Mouse (Mus musculus) heart, adult 2 months (tissue): ENCODE data around the gene Ift88. TPM values are rescaled to one million over a fixed set of nuclear protein-coding genes. Genes with fewer than 3 reads are reported as not detected.

ENCODE experiments used
- DNase-seq, 2 experiments: peaks; one replicate each; pipeline ENCODE4 v3.0.0; 2021
- H3K27ac ChIP-seq: fragments of 200-600 bp; 2 replicates; pipeline ENCODE4 v1.8.1; 2022
- H3K27me3 ChIP-seq: fragments of 200-500 bp; 2 replicates; pipeline ENCODE4 v1.6.1; 2012; ENCODE audit warnings: mild to moderate bottlenecking, low read length, inconsistent platforms, mixed read lengths; ENCODE audit not compliant: control insufficient read depth, insufficient read depth
- H3K36me3 ChIP-seq: fragments of 200-500 bp; 2 replicates; pipeline ENCODE4 v1.6.1; 2012; ENCODE audit warnings: low read length, inconsistent platforms; ENCODE audit not compliant: control insufficient read depth, insufficient read depth
- H3K4me1 ChIP-seq: fragments of 200-500 bp; 2 replicates; pipeline ENCODE4 v1.6.1; 2011; ENCODE audit warnings: low read length; ENCODE audit not compliant: control insufficient read depth, insufficient read depth
- H3K4me3 ChIP-seq: fragments of 200-600 bp; 2 replicates; pipeline ENCODE4 v1.8.1; 2022
- H3K79me2 ChIP-seq: fragments of 200-500 bp; replicated peaks from 2 replicates; pipeline ENCODE4 v1.6.1; 2012; ENCODE audit warnings: mild to moderate bottlenecking, inconsistent platforms, low read length, moderate library complexity, mixed read lengths; ENCODE audit not compliant: control insufficient read depth, insufficient read depth
- H3K9ac ChIP-seq: fragments of 200-500 bp; 2 replicates; pipeline ENCODE4 v1.6.1; 2012; ENCODE audit warnings: low read depth, mild to moderate bottlenecking, control low read depth, inconsistent platforms, low read length, mixed read lengths
- CTCF ChIP-seq: fragments of 200-600 bp; IDR thresholded peaks from 2 replicates; pipeline ENCODE4 v1.8.1; 2022; ENCODE audit warnings: antibody characterized with exemption, mild to moderate bottlenecking, moderate library complexity
- EP300 ChIP-seq: fragments of 200-500 bp; IDR thresholded peaks from 2 replicates; pipeline ENCODE4 v1.6.1; 2011; ENCODE audit warnings: low read depth, low read length, control low read depth; ENCODE audit not compliant: insufficient read depth
- POLR2A ChIP-seq: fragments of 200-500 bp; IDR thresholded peaks from 2 replicates; pipeline ENCODE4 v1.6.1; 2011; ENCODE audit warnings: mild to moderate bottlenecking, low read depth, low read length, control low read depth; ENCODE audit not compliant: insufficient read depth
- WGBS: fragments of 180-500 bp; shearing (Covaris S2); methylation state at CpG from one replicate; pipeline ENCODE4 v1.1.7; 2018; 5-methylcytosine and 5-hydroxymethylcytosine counted together
- intact Hi-C: fragments of 180-260 bp; cut with DNase I; formaldehyde crosslinking; loops from one replicate; pipeline ENCODE4 v1.15.1; 2025
- polyA plus RNA-seq: library from polyadenylated mRNA; depleted of rRNA; stranded (reverse); fragments of >200 nt; gene quantifications from 2 replicates; pipeline ENCODE4 v1.2.3, GENCODE M21; 2012; rRNA removed
- total RNA-seq, 2 experiments: library from RNA; stranded (reverse); gene quantifications; 2 replicates each; pipeline ENCODE4 v1.2.3; 2021

Gene Ift88
- total and polyA plus RNA-seq, 3 experiments = 4.3 to 5.1 (median 4.5) TPM

DNA sequence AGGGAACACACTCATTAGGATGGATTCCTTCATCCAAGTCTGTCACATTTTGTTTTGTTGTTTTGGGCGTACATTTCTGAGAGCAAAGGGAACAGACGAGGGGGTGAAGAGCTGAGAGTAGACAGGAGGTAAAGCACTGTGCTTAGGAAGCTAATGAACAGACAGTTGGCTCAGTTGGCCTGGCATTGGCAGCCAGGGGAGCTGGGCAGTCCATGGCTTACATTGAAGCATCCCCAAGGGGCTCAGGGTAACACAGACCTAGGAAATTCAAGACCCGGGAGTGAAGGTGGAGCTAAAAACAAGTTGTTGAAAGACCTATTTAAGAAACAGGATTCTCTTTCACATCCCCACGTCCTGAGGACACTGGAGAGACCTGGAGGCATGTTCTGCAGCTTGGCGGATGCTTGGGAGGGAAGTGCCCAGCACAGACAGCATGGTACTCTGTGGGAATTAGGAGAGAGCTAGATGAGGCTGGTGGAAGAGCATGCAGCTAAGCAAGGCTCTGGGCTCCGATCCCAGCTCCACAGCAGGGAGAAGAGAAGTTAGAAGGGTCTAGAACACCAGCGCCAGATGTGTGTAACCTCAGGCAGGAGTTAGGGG lies 131.7 kb downstream of the Ift88 start:
- Histone ChIP-seq H3K4me1 (no peaks in the 10 kb centered on the region), H3K4me3 (no peak overlapping the region), H3K36me3 (no peaks in the 10 kb centered on the region), H3K27ac (no peak overlapping the region), H3K79me2 (no peaks in the 10 kb centered on the region), H3K9ac (no peak overlapping the region), H3K27me3 (no peaks in the 10 kb centered on the region)
- no peak for TF ChIP-seq CTCF
- intact Hi-C loops = no loop called here
- no peak for DNase-seq
- WGBS = 85% methylated on average over 7 of the region's 7 CpGs

DNA sequence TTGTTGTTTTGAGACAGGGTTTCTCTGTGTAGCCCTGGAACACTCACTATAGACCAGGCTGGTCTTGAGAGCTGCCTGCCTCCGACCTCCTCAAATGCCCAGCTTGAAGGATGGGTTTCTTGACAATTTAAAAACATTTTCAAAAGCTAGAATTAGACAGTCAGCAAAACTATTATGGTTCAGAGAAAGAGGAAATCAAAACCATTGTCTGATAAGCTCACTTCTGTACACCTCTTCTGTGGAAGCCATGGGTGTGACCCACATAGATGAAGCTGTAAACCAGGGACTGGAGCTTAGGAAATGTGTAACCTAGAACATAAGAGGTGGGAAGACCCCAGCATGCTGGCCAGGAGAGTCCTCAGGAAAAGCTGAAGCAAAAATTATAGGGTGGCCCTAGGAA lies 133.1 kb downstream of the Ift88 start:
- no peak for DNase-seq
- H3K79me2 ChIP-seq = no peaks in the 10 kb centered on the region
- H3K4me3 ChIP-seq = no peak overlapping the region
- H3K27ac ChIP-seq = no peak overlapping the region
- H3K9ac ChIP-seq = no peak overlapping the region
- H3K4me1 ChIP-seq = no peaks in the 10 kb centered on the region
- no peaks in the 10 kb centered on the region for H3K36me3 ChIP-seq
- intact Hi-C loops = no loop called here
- no peaks in the 10 kb centered on the region for H3K27me3 ChIP-seq
- 100% methylated on average over 1 of the region's 1 CpGs for WGBS
- TF ChIP-seq EP300 (no peak), POLR2A (no peak), CTCF (no peak)

DNA sequence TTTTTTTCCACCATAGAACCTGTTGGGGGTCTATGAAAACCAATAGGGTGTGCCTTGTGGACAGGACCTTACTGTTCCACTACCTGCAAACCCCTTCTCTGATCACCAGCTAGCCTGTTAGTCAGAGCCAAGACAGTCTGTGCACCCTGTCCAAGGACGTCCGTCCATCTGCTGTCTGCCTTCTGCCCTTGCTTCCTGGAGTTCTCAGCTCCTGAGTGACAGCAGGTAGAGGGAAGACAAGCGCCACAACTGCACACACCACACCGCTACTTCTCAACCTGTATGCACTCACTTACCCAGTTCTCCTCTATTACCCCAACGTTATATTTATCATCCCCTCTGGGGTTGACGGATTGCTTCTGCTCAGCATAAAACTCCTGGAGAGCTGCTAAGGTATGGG lies 141.8 kb downstream of the Ift88 start:
- Histone ChIP-seq H3K4me3 (no peak overlapping the region), H3K36me3 (no peaks in the 10 kb centered on the region), H3K79me2 (no peaks in the 10 kb centered on the region), H3K4me1 (no peaks in the 10 kb centered on the region), H3K27me3 (no peaks in the 10 kb centered on the region), H3K27ac (no peak overlapping the region), H3K9ac (no peak overlapping the region)
- TF ChIP-seq EP300 (no peak), POLR2A (no peak), CTCF (no peak)
- DNase-seq = no peak
- intact Hi-C loops = no loop called here
- WGBS = 85% methylated on average over 6 of the region's 6 CpGs

Other genes starting within 250 kb of the Ift88 start
- 1 to 10 TPM; 5.6 to 6.7 TPM for gene Cryl1, start 25.5 kb upstream of the Ift88 start, total RNA-seq
- gene Cryl1, start 25.5 kb upstream of the Ift88 start, polyA plus RNA-seq = 12.4 and 12.9 TPM in 2 replicates
- 1 to 10 TPM; 2.2 to 3.3 TPM for gene Il17d, start 100.7 kb downstream of the Ift88 start, total RNA-seq
- 8.0 and 10.1 TPM in 2 replicates for gene Il17d, start 100.7 kb downstream of the Ift88 start, polyA plus RNA-seq
- gene Eef1akmt1, start 147.6 kb downstream of the Ift88 start, total RNA-seq = 10 to 100 TPM; 32.4 to 34.0 TPM
- 33.8 and 55.6 TPM in 2 replicates for gene Eef1akmt1, start 147.6 kb downstream of the Ift88 start, polyA plus RNA-seq
- 10 to 100 TPM; 10.9 to 12.7 TPM for gene Xpo4, start 241.4 kb downstream of the Ift88 start, total RNA-seq
- gene Xpo4, start 241.4 kb downstream of the Ift88 start, polyA plus RNA-seq = 2.8 and 6.4 TPM in 2 replicates